Mouse (Mus musculus) kidney, postnatal 25 days (tissue): Measurements from ENCODE around the gene Psme2.
A peak's percentile ranks its signal among the peaks of the same experiment; 100 is the strongest.

Experiments
- DNase-seq, 2 experiments: peaks; one replicate each; pipeline ENCODE4 v3.0.0; 2021; ENCODE audit warnings: mixed read lengths in 2 of 2

The Psme2 gene

GRCm38 (mm10) chr14:55592226-55592625 lies 1.3 kb upstream of the Psme2 start:
- DNase-seq = peak; percentile 15 to 56

DNA sequence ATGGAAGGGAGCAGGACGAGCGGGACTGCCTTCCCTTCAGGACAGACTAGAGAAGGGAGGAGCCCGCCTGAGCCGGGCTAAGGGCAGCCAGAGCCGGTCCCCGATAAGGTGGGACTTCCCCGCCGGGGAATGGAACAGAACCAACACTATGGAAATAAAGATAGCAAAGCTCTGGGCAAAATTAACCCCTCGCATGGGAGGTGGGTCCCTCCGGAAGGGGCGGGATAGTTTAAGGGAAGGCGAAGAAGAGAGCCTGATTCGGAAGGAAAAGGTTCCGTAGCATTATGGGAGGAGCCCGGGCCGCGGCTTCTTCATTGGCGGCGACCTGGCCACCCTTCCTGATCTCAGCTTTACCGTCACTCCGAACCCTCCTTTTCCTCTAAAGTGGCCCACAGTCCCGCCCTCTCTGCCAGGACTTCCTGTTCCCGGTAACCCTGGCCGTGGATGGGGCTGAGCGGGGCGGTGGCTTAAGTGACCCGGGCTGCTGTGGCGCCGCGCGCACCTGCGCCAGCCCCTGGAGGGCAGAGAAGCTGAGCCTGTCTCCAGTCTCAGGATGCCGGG lies 498 bp upstream of the Psme2 start, which contains the start of gene Rnf31:
TSS of gene Rnf31 (plus strand) at position 378 of the 561 bp plus-strand sequence.
- peak; percentile 97 to 99 for DNase-seq

DNA sequence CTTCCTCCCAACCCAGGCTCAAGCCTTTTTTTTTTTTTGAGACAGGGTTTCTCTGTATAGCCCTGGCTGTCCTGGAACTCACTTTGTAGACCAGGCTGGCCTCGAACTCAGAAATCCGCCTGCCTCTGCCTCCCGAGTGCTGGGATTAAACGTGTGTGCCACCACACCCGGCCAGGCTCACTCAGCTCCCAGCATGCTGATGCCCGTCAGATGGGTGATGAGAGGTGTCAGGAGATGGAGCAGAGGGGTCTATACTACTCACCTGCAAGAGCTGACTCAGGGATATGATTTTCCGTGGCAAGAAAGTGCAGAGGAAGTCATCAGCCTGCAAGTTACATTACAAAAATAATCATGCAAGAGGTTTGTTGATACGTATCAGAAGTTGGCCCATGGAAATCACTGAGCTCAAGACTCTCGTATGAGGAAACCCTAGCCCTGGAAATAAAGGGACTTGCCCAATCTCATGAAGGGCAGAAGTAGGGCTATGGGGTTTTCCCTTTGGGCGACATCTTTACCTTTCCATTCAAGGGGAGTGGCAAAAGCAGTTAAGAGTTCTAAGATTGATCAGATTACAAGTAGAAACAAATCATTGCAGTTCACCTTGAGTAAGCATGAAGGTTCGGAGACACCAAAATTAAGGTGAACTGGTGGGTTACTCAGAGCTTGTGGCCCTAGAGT lies 1.0 kb downstream of the Psme2 start:
- DNase-seq = no peak

GRCm38 (mm10) chr14:55589271-55589670 lies 1.6 kb downstream of the Psme2 start:
- DNase-seq = no peak

DNA sequence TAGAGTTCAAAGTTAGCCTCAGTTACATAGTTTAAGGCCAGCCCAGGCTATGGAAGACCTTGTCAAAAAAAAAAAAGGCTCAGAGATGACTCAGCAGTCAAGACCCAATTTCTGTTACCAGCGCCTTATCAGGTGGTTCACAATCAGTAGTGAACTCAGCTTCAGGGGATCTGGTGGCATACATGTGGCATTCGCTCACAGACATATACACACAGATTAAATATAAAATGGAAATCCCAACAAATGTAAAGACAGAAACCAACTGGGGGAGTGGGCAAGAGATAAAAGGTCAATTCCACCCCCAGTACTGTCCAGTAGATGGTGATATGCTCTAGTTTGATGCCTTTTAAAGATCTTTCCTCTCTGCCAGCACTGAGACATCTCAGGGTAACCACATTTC lies 4.8 kb downstream of the Psme2 start:
- DNase-seq = no peak

DNA sequence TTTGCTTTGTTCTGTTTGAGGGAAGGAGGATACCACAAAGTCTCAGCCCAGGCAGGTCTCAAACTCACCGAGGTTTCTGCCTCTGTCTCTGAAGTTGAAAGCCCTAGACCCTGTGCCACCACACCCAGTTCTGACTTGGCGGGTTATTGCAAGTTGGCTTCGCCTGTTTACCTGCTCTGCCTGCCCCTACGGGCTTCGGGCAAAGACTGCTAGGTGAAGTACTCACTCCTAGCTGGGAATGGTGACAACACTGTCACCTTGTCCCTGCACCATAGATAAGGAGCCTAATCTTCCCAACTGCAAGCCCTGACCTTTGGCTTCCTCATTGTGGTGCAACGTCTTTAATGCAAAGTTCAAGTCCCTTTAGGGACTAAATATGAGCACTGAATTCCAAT lies 5.3 kb downstream of the Psme2 start:
- no peak for DNase-seq

- DNase-seq = peak; percentile 84 to 93
Observed at GRCm38 (mm10) chr14:55584702-55585565, 6.0 kb downstream of the Psme2 start, which contains the start of gene Emc9. Gene Emc9 (minus strand): TSS chr14:55585302.

DNA sequence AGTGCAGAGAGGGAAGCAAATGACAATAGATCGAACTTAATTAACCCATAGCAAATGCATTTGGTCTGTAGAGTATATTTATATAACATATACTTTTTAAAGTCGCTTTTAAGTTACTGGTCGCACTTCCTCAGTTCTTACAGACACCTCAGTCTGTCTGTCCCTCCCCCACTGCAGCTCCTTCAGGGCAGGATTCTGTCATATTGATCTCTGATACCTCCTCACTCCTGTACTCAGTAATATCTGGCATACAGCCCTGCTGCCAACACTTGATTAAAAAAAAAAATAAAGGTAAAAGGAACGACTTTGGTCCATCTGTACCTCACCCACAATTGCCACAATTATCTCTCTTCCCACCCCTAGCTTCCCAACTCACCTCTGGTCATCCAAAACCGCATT lies 6.6 kb downstream of the Psme2 start:
- DNase-seq = no peak

- no peak for DNase-seq
Observed at GRCm38 (mm10) chr14:55581981-55582681, 8.8 kb downstream of the Psme2 start.

DNA sequence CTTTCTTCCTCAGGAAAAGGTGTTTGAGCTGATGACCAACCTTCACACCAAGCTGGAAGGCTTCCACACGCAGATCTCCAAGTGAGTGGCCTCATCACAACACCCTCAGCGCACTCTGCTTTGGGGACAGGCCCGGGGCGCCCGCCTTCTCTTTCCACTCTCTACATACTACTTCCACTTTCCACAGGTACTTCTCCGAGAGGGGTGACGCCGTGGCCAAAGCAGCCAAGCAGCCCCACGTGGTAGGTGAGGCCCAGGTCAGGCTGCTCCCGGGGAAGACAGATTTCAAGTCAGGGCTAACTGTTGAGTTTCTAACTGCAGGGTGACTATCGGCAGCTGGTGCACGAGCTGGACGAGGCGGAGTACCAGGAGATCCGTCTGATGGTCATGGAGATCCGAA lies 10.2 kb downstream of the Psme2 start:
- DNase-seq = no peak

- no peak for DNase-seq
Observed at GRCm38 (mm10) chr14:55579511-55580496, 11.1 kb downstream of the Psme2 start.

DNA sequence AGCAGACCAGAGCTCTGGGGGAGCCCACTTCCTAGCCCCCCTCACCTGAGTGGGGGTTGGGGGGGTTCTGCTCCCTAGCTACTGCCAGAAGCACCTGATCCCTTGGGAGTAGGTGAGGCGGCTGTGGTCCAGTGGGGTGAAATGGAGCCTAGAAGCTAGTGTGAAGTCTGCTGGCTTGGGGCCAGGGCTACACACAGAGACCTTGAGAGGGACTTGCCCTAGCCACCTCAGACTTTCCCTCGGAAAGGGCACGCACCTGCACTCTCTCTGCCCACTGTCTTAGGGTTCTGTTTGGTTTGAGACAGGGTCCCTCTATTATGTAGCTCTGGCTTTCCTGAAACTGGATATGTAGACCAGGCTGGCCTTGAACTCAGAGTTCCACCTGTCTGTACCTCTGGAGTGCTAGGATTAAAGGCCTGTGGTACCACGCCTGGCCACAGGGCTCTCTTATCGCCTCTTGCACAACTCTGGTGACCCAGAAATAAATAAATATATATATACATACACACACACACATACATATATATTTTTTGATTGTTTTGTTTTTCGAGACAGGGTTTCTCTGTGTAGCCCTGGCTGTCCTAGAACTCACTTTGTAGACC lies 12.1 kb downstream of the Psme2 start:
- DNase-seq = peak; percentile 86 to 90

DNA sequence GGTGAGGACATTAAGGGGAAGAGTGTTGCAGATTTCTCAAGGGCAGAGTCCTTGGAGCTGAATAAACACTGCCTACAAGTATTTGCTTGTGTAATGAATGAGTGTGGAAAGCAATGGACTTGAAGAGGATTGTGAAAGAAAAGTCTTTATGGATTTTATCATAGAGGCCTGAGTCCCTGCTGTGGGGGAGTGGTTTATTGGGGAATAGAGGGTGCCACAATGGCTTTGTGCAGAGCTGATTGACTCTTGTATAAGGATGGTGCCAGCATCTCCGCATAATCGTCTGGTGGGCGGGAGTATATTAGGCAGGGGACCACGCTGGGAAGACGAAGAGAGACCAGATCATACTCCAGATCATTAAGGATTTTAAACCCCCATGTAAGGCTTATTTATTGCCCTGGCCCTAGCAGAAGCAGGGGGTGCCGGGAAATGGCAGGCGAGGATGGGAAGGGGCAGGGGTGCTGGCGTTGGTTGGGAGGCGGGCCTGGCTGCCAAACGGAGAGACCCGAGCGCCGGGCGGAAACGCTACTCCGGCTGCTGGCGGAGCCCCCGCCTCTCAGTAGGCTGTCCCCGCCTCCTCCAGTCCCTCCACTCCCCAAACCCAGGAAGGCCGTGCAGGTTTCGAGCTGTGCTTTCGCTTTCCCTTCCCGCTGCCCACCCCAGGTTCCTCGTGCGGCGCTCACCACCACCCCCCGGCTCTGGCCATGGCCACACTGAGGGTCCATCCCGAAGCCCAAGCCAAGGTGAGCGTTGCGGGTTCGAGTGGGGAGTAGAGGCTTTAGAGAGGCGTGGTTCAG lies 12.8 kb downstream of the Psme2 start, which contains the start of gene Psme1:
TSS of gene Psme1 (plus strand) at position 253 of the 797 bp plus-strand sequence.
- DNase-seq = peak; percentile 81 to 93

DNA sequence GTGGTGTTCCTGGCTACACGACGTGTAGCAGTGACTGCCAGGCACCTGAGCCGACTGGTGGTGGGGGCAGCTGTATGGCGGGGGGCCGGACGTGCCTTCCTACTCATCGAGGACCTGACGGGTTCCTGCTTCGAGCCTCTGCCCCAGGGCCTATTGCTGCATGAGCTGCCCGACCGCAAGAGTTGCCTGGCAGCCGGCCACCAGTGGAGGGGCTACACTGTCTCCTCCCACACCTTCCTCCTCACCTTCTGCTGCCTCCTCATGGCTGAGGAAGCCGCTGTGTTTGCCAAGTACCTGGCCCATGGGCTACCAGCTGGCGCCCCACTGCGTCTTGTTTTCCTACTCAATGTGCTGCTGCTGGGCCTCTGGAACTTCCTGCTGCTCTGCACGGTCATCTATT lies 14.5 kb downstream of the Psme2 start:
- DNase-seq = peak; percentile 36 to 71

DNA sequence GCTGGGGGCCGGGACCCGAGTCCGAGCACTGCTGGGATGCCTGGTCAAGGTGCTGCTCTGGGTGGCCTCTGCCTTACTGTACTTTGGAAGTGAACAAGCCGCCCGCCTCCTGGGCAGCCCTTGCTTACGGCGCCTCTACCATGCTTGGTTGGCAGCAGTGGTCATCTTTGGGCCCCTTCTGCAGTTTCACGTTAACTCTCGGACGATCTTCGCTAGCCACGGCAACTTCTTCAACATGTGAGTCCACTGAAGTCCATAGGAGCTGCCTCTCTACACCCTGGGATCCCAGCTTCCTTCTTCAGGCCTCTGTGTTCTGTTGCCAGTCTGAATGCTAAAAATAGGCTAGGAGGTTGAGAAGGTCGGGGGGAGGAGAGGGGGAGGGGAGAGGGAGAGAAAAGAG lies 15.2 kb downstream of the Psme2 start:
- peak; percentile 48 to 83 for DNase-seq

GRCm38 (mm10) chr14:55575302-55575701 lies 15.6 kb downstream of the Psme2 start, which contains the start of gene Fitm1:
Gene Fitm1 (plus strand): TSS chr14:55575617.
- DNase-seq = no peak

- no peak for DNase-seq
Observed at GRCm38 (mm10) chr14:55571760-55572159, 19.2 kb downstream of the Psme2 start.

DNA sequence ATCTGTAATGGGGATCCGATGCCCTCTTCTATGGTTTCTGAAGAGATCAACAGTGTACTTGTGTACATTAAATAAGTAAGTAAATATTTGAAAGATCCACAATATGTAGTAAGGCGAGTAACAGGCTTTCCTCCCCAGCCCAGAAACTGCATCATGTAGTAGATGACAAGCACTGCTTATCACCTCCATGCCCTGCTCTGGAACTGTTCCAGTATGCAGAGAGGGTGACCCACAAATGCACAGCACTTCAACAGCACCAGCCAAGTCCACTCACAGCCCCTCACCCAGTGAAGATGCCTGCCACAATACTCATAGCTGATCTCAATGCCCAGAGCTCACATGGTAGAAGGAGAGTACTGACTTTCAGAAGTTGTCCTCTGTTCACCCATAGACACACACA lies 20.3 kb downstream of the Psme2 start:
- DNase-seq = no peak

DNA sequence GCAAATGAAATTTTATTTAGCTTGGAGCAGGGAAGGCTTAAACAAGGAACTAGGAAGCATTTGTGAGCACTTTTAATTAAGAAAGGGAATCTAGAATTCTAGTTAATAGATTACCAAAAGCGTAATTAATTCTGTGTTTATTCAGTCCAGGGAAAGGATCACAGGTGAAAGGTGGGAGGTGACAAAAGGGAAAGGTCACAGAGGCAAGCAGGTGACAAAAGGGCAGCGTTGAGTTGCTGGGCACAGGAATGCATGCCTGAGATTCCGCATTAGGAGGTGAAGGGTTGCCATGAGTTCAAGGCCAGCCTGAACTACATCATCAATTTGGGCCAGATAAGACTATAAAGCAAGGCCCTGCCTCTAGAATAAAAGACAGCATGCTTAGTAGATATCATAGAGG lies 23.4 kb downstream of the Psme2 start:
- peak; percentile 50 to 64 for DNase-seq

DNA sequence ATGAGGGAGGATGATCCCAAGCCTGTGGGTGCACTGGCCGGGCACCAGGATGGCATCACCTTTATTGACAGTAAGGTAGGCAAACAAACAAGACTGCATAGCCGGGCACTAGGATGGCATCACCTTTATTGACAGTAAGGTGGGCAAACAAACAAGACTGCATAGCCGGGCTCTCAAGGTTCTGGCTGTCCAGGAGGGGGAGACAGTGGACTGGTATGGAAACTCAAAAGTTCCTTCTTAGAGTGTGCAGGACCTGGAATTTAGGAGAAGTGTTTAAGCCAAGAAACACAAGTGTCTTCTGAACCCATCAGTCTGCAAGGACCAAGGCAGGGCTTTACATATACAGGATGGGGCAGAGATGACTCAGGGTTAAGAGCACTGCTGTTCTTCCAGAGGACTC lies 25.2 kb downstream of the Psme2 start:
- DNase-seq = no peak
